Mouse (Mus musculus) c-Kit-negative CD71-positive TER-119-positive erythroid progenitor cells, embryonic 14.5 days (primary cell): ENCODE measurements around the gene Gm42715.
A peak's percentile ranks its signal among the peaks of the same experiment; 100 is the strongest.
"Not testable (repeated sequence)": the region's sequence is repeated elsewhere in the genome, so short reads cannot be mapped to it uniquely, and the experiment has no call there.

Experiments
- DNase-seq: peaks from one replicate; pipeline ENCODE4 v3.0.0-alpha.2; 2013; ENCODE audit warnings: low read depth, low spot score

The Gm42715 gene

GRCm38 (mm10) chr7:127519284-127519683 is at the start of gene Gm42715:
Gm42715 (plus strand) TSS chr7:127519584.
- DNase-seq: no peak

- no peak for DNase-seq
These were observed 49.2 kb upstream of the Gm42715 start for GRCm38 (mm10) chr7:127470011-127470715.

GRCm38 (mm10) chr7:127470743-127471645 is 48.4 kb upstream of the Gm42715 start:
- DNase-seq: peak; percentile 87

GRCm38 (mm10) chr7:127471646-127472010 is 47.8 kb upstream of the Gm42715 start:
- DNase-seq: no peak

GRCm38 (mm10) chr7:127472060-127472459 is 47.3 kb upstream of the Gm42715 start:
- DNase-seq: no peak

GRCm38 (mm10) chr7:127473705-127474104 is 45.7 kb upstream of the Gm42715 start:
- no peak for DNase-seq

GRCm38 (mm10) chr7:127474378-127475070 is 44.9 kb upstream of the Gm42715 start:
- no peak for DNase-seq

- no peak for DNase-seq
These were observed 44.1 kb upstream of the Gm42715 start for GRCm38 (mm10) chr7:127475186-127475740.

- no peak for DNase-seq
These were observed 43.0 kb upstream of the Gm42715 start for GRCm38 (mm10) chr7:127476336-127476735.

- no peak for DNase-seq
These were observed 42.5 kb upstream of the Gm42715 start for GRCm38 (mm10) chr7:127476855-127477254.

- DNase-seq: peak; percentile 100
These were observed 41.4 kb upstream of the Gm42715 start for GRCm38 (mm10) chr7:127477687-127478634.

- no peak for DNase-seq
These were observed 40.6 kb upstream of the Gm42715 start, which contains the start of gene Fbrs for GRCm38 (mm10) chr7:127478635-127479317. Fbrs (plus strand) TSS chr7:127479199.

- DNase-seq: no peak
These were observed 39.8 kb upstream of the Gm42715 start for GRCm38 (mm10) chr7:127479318-127480225.

GRCm38 (mm10) chr7:127480321-127480720 is 39.1 kb upstream of the Gm42715 start:
- no peak for DNase-seq

GRCm38 (mm10) chr7:127485416-127485815 is 34.0 kb upstream of the Gm42715 start:
- DNase-seq: no peak

- not testable (repeated sequence) for DNase-seq
These were observed 31.0 kb upstream of the Gm42715 start for GRCm38 (mm10) chr7:127488364-127488763.

- no peak for DNase-seq
These were observed 29.4 kb upstream of the Gm42715 start for GRCm38 (mm10) chr7:127489982-127490381.

GRCm38 (mm10) chr7:127491846-127492245 is 27.5 kb upstream of the Gm42715 start:
- no peak for DNase-seq

GRCm38 (mm10) chr7:127494648-127495047 is 24.7 kb upstream of the Gm42715 start:
- no peak for DNase-seq
